Mouse (Mus musculus): ENCODE measurements around the gene Art3.

- no peak for TF ChIP-seq CHD2 (IDR thresholded peaks at IDR 0.05; ENCODE audit: low read depth, low read length)
- no peak for TF ChIP-seq HCFC1 (IDR thresholded peaks at IDR 0.05; ENCODE audit: borderline replicate concordance, insufficient read depth, low read length)
Measured at GRCm38 (mm10) chr5:92389977-92390376, 58.4 kb downstream of the Art3 start.
